Mouse (Mus musculus): ENCODE measurements around the gene Itgal.

GRCm38 (mm10) chr7:127364166-127364565 is 68.1 kb downstream of the Itgal start:
- TF ChIP-seq POLR2A (IDR thresholded peaks at IDR 0.05; ENCODE audit: borderline replicate concordance, extremely low read depth, insufficient read depth, insufficient read length, poor library complexity, severe bottlenecking) (no peak), CTCF (IDR thresholded peaks at IDR 0.05; ENCODE audit: borderline replicate concordance, extremely low read depth, insufficient read depth, insufficient read length) (no peak)
